Mouse (Mus musculus) kidney, embryonic 14.5 days (tissue): ENCODE data around the gene Anapc7. TPM values are rescaled to one million over a fixed set of nuclear protein-coding genes. Genes with fewer than 3 reads are reported as not detected.

Experiments
- ATAC-seq: fragments of 200-750 bp; cut with Nextera tagmentation; 2 replicates; pipeline ENCODE4 v1.8.0; 2017; ENCODE audit warnings: moderate number of reproducible peaks, mild to moderate bottlenecking, moderate TSS enrichment, moderate library complexity; ENCODE audit not compliant: low FRiP score, low TSS enrichment
- H3K27ac ChIP-seq: fragments of 300-500 bp; sonication (generic); 2 replicates; pipeline ENCODE4 v1.5.1; 2014; ENCODE audit warnings: low read depth, mild to moderate bottlenecking, low read length, moderate library complexity, mixed read lengths
- H3K27me3 ChIP-seq: fragments of 300-500 bp; sonication (generic); 2 replicates; pipeline ENCODE4 v1.6.1; 2014; ENCODE audit warnings: mild to moderate bottlenecking, low read length; ENCODE audit not compliant: control insufficient read depth, insufficient read depth
- H3K36me3 ChIP-seq: fragments of 300-500 bp; sonication (generic); 2 replicates; pipeline ENCODE4 v1.6.1; 2014; ENCODE audit warnings: low read length, mixed read lengths; ENCODE audit not compliant: control insufficient read depth, insufficient read depth
- H3K4me1 ChIP-seq: fragments of 300-500 bp; sonication (generic); 2 replicates; pipeline ENCODE4 v1.6.1; 2014; ENCODE audit warnings: low read length, mixed read lengths; ENCODE audit not compliant: control insufficient read depth, insufficient read depth
- H3K4me2 ChIP-seq: fragments of 300-500 bp; sonication (generic); replicated peaks from 2 replicates; pipeline ENCODE4 v1.6.1; 2014; ENCODE audit warnings: low read depth, mild to moderate bottlenecking, low read length
- H3K4me3 ChIP-seq: fragments of 300-500 bp; sonication (generic); 2 replicates; pipeline ENCODE4 v1.5.1; 2014; ENCODE audit warnings: mild to moderate bottlenecking, low read length
- H3K9ac ChIP-seq: fragments of 300-500 bp; sonication (generic); 2 replicates; pipeline ENCODE4 v1.6.1; 2014; ENCODE audit warnings: low read depth, mild to moderate bottlenecking, low read length, moderate library complexity
- H3K9me3 ChIP-seq: fragments of 300-500 bp; sonication (generic); 2 replicates; pipeline ENCODE4 v1.6.1; 2016; ENCODE audit warnings: low read length; ENCODE audit not compliant: control insufficient read depth
- WGBS: fragments of 180-500 bp; shearing (Covaris S2); extraction: QIAGEN DNeasy Blood & Tissue Kit; methylation state at CpG from one replicate; pipeline ENCODE4 v1.1.7; 2014; 5-methylcytosine and 5-hydroxymethylcytosine counted together
- polyA plus RNA-seq: library from polyadenylated mRNA; unstranded; fragments of >200 nt; fragmentation: Nextera tagmentation; extraction: Ambion mirVana; gene quantifications from 2 replicates; pipeline ENCODE4 v1.2.1, GENCODE M21; 2014

Anapc7 gene
- polyA plus RNA-seq, 1 experiment from 2014 or later = 29.1 TPM

DNA sequence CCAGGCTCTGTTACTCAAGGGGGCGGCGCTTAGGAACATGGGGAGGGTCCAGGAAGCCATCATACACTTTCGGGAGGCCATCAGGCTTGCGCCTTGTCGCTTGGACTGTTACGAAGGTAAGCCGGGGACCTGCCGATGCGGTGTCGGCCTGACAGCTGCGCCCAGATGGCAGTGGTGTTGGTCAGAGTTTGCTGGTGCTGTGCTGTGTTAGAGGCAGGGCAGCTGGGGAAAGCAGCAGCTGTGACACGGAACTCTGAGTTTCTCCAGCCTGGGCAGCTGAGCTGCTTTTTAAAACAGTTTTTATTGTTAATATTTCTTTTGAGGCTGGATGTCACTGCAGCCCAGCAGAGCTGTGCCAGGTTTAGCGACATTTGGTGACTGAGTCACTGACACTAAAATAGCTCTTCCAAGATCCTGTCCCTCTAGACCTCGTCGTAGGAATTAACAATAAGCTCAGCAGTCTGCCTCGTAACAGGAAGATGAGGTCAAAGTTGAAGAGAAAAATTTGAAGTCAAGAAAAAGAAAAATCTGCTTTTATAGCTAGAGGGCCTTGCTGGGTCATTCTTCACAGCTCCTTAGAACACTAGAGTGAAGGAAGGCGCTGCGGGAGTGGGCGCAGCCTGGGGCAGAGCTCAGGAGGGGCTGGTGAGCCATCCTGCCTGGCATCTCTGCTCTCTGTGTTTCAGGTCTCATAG, 18.1 kb downstream of the Anapc7 start:
- Histone ChIP-seq H3K9ac (no peak overlapping the region), H3K27ac (no peak overlapping the region)

DNA sequence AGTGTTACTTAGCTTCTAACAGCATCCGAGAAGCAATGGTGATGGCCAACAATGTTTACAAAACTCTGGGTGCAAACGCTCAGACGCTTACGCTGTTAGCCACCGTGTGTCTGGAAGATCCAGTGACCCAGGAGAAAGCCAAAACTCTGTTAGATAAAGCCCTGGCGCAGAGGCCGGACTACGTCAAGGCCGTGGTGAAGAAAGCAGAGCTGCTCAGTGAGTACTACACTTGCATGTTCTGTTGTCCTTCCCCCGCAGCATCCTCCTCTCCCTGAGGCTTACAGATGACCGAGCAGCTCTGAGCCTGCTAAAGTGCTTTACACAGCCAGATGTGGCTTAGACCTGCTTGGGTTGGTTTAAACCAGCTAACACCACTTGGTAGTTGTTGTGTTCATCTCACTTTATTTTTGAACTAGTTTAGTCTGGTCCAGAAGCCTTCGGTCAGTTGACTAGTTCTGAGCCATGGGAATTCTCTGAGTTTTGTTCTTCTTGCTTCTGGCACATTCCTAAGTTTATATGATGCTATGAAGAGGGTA, 18.7 kb downstream of the Anapc7 start:
- no peak overlapping the region for H3K4me3 ChIP-seq
- 96% methylated on average over 12 of the region's 12 CpGs for WGBS
- no peak for ATAC-seq
- peaks cover 99% of the 10 kb centered on the region for H3K36me3 ChIP-seq
- no peak overlapping the region for H3K9ac ChIP-seq
- no peaks in the 10 kb centered on the region for H3K9me3 ChIP-seq
- no peak overlapping the region for H3K4me2 ChIP-seq
- no peaks in the 10 kb centered on the region; the same call in 1 of the 2 replicates for H3K4me1 ChIP-seq
- no peaks in the 10 kb centered on the region for H3K27me3 ChIP-seq
- no peak overlapping the region for H3K27ac ChIP-seq

More for the DNA sequence above, 18.1 kb downstream of the Anapc7 start:
- Histone ChIP-seq H3K27me3 (no peaks in the 10 kb centered on the region), H3K9me3 (no peaks in the 10 kb centered on the region), H3K4me1 (no peaks in the 10 kb centered on the region; the same call in 1 of the 2 replicates), H3K4me3 (no peak overlapping the region), H3K36me3 (peaks cover 99% of the 10 kb centered on the region), H3K4me2 (no peak overlapping the region)
- ATAC-seq = no peak
- 75% methylated on average over 19 of the region's 19 CpGs for WGBS

DNA sequence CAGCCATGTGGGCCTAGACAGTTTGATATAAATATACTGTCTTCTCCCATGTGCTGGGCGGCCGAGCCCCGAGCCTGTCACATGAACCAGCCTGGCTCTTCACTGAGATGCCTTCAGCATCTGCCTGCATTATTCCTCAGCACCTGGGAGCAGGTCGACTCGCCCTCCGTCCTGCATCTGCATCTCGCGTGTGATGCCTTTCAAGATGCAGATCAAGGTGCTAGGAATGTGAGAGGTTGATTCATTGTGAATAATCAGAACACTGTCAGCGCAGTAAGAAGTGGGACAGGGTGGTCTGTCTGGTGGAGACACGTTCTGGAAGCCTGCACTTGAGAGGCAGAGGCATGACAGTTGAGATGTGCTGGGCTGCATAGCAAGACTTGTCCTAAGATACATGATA, 23.0 kb downstream of the Anapc7 start:
- Histone ChIP-seq H3K9ac (no peak overlapping the region), H3K4me2 (no peak overlapping the region), H3K9me3 (no peaks in the 10 kb centered on the region), H3K4me3 (no peak overlapping the region), H3K27me3 (no peaks in the 10 kb centered on the region), H3K36me3 (peaks cover 72% of the 10 kb centered on the region), H3K27ac (no peak overlapping the region), H3K4me1 (no peaks in the 10 kb centered on the region; the same call in 1 of the 2 replicates)
- 93% methylated on average over 10 of the region's 10 CpGs for WGBS
- no peak for ATAC-seq

DNA sequence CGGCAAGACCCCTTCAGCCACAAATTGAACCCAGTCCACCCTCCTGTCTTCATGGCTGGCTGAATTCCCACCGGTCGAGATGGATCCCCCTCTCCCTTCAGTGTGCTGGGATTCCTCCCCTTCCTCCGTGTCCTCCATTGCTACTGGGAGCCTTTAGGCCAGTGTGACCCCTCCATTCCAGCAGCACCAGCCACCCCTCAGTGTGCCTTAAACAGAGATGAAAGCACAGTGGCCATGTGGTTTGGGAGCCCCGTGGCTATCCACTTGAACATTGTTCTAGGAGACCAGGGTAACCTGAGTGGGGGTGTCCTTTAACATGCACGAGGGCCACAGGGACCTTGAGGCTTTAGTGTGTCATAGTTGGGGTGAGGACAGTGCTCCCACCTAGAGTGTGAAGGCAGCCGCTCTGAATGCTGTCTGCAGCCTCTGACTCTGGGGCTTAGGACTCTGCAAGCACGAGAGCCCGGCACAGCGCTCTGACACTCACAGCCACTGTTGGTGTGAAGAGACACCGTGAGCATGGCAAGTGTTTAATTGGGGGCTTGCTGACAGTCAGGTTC, 23.6 kb downstream of the Anapc7 start:
- Histone ChIP-seq H3K9me3 (no peaks in the 10 kb centered on the region), H3K9ac (no peak overlapping the region), H3K4me1 (no peaks in the 10 kb centered on the region), H3K4me3 (no peak overlapping the region), H3K4me2 (no peak overlapping the region), H3K27ac (no peak overlapping the region), H3K27me3 (no peaks in the 10 kb centered on the region), H3K36me3 (peaks cover 65% of the 10 kb centered on the region)
- ATAC-seq = no peak
- 90% methylated on average over 11 of the region's 11 CpGs for WGBS

DNA sequence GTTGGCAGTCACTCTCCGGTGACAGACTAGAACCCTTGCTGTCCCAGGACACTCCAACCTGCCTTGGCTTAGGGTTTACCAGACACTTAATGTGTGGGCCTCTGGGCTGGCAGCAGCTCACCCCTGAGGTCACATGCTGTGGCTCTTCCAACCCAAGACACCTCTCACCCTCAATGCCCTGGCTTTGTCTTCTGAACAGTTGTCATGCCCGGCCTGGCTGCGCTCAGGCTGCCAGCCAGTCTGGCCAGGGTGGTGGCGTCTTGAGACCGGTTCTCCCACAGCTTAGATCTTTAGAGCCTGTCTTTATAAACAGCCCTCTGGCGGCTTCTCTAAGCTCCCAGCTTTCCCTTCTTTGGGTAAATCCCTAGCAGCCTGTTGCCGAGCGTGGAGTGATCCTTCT, 26.4 kb downstream of the Anapc7 start:
- no peak overlapping the region for H3K4me2 ChIP-seq
- H3K36me3 ChIP-seq = peaks cover 52% of the 10 kb centered on the region
- H3K4me3 ChIP-seq = no peak overlapping the region
- H3K9me3 ChIP-seq = no peaks in the 10 kb centered on the region
- no peak overlapping the region for H3K27ac ChIP-seq
- no peaks in the 10 kb centered on the region for H3K27me3 ChIP-seq
- H3K4me1 ChIP-seq = no peaks in the 10 kb centered on the region
- ATAC-seq = no peak
- no peak overlapping the region for H3K9ac ChIP-seq
- 90% methylated on average over 8 of the region's 8 CpGs for WGBS

DNA sequence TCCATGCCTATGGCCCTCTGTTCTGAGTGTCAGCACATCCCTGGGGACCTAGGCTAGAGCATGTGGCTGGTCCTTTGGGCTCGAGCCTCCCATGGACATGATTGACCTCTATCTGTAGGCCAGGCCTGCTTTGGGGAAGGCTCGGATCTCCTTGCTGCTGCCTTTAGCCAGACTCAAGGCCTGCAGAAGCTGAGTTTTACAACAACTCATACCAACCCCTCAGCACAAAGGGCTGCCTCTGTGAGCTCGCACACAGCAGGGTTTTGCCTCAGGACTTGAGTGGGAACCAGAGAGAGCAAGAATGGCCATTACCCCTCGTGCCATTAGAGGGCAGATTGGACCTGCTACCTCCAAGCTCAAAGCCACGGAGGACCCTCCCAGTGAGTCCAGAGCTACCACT, 27.4 kb downstream of the Anapc7 start:
- ATAC-seq = no peak
- peaks cover 52% of the 10 kb centered on the region for H3K36me3 ChIP-seq
- whole genome bisulfite sequencing = 79% methylated on average over 5 of the region's 5 CpGs

DNA sequence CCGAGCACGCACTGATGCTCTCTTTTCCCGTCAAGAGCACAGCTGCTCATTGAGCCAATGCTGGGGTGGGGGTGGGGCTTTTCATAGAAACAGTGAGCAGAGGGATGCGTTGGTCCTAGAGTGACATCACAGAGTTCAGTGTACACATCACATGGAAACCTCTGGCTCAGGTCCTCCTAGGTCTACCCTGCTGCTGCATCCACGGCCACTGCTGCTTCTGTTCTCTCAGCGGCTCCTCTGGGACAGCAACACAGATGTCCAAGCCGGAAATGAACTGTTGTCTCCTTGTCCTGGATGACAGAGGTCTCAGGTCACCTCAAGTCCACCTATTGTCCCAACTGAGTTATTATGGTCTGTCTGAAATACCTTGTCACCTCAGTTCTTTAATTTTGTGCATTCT, 28.5 kb downstream of the Anapc7 start:
- no peak for ATAC-seq
- Histone ChIP-seq H3K4me1 (no peaks in the 10 kb centered on the region), H3K36me3 (peaks cover 52% of the 10 kb centered on the region), H3K27me3 (no peaks in the 10 kb centered on the region), H3K27ac (no peak overlapping the region), H3K4me2 (no peak overlapping the region), H3K9me3 (no peaks in the 10 kb centered on the region), H3K9ac (no peak overlapping the region), H3K4me3 (no peak overlapping the region)
- WGBS = 61% methylated on average over 7 of the region's 7 CpGs

More for the DNA sequence above, 27.4 kb downstream of the Anapc7 start:
- no peak overlapping the region for H3K4me3 ChIP-seq
- no peak overlapping the region for H3K27ac ChIP-seq
- H3K4me1 ChIP-seq = no peaks in the 10 kb centered on the region
- no peak overlapping the region for H3K9ac ChIP-seq
- no peaks in the 10 kb centered on the region for H3K9me3 ChIP-seq
- no peak overlapping the region for H3K4me2 ChIP-seq
- H3K27me3 ChIP-seq = no peaks in the 10 kb centered on the region

DNA sequence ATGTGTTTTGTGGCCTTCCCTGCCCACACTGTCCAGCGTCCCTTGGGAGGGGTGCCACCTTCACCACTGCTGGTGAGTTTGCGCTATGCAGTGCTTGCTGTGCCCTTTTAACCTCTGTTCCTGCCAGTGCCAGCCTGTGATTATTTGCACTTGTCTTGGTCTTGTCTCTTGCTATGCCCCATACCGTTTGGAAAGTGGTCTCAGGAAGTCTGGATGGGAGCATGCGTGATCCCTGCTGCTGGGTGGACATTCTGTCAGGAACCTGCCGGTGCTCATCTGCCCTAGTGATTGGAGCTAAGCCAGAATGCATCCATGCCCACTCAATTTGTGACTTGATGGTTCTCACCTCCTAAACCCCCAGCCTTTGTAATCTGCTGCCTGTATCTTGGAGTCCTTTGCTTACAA, 29.4 kb downstream of the Anapc7 start:
- WGBS = 74% methylated on average over 5 of the region's 5 CpGs
- no peak overlapping the region for H3K27ac ChIP-seq

DNA sequence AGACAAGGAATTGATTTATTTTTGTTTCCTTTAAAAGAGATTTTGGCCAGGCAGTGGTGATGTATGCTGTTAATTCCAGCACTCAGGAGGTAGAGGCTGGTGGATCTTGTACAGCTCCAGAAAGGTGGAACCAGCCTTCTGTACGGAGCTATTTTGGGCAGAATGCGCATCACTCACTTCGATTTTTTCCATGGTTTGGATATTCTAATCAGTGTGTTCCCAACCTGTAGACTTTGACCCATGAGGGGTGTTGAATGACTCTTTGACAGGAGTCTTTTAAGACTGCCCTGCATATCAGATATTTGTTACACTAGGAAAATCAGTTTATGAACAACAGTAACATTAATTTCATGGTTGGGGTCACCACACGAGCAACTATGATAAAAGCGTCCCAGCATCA, 29.8 kb downstream of the Anapc7 start:
- Histone ChIP-seq H3K36me3 (peaks cover 52% of the 10 kb centered on the region), H3K9ac (no peak overlapping the region)
- 88% methylated on average over 5 of the region's 5 CpGs for WGBS

More for the DNA sequence above, 29.4 kb downstream of the Anapc7 start:
- Histone ChIP-seq H3K4me3 (no peak overlapping the region), H3K27me3 (no peaks in the 10 kb centered on the region), H3K36me3 (peaks cover 52% of the 10 kb centered on the region), H3K9me3 (no peaks in the 10 kb centered on the region), H3K4me1 (no peaks in the 10 kb centered on the region), H3K4me2 (no peak overlapping the region), H3K9ac (no peak overlapping the region)
- ATAC-seq = no peak

More for the DNA sequence above, 29.8 kb downstream of the Anapc7 start:
- no peaks in the 10 kb centered on the region for H3K4me1 ChIP-seq
- ATAC-seq = no peak
- no peaks in the 10 kb centered on the region for H3K9me3 ChIP-seq
- H3K27ac ChIP-seq = no peak overlapping the region
- no peak overlapping the region for H3K4me2 ChIP-seq
- no peak overlapping the region for H3K4me3 ChIP-seq
- no peaks in the 10 kb centered on the region for H3K27me3 ChIP-seq
